Mouse (Mus musculus) T-cell, adult 2 months (primary cell): ENCODE results near the gene Borcs5.
A peak's percentile ranks its signal among the peaks of the same experiment; 100 is the strongest.
"Not testable (repeated sequence)": the region's sequence is repeated elsewhere in the genome, so short reads cannot be mapped to it uniquely, and the experiment has no call there.

Experiments
- DNase-seq: peaks from one replicate; pipeline ENCODE4 v3.0.0; 2022; ENCODE audit warnings: low spot score

Borcs5 gene

GRCm38 (mm10) chr6:134673712-134674111 is 34.4 kb downstream of the Borcs5 start:
- DNase-seq = not testable (repeated sequence)

GRCm38 (mm10) chr6:134677504-134677903 is 38.2 kb downstream of the Borcs5 start:
- no peak for DNase-seq

GRCm38 (mm10) chr6:134678037-134678436 is 38.7 kb downstream of the Borcs5 start:
- DNase-seq = no peak

- not testable (repeated sequence) for DNase-seq
Measured at GRCm38 (mm10) chr6:134679330-134679729, 40.0 kb downstream of the Borcs5 start.

GRCm38 (mm10) chr6:134684354-134684915 is 45.1 kb downstream of the Borcs5 start:
- no peak for DNase-seq

- DNase-seq = no peak
Measured at GRCm38 (mm10) chr6:134685040-134685439, 45.7 kb downstream of the Borcs5 start.

GRCm38 (mm10) chr6:134685515-134685914 is 46.2 kb downstream of the Borcs5 start:
- DNase-seq = no peak

GRCm38 (mm10) chr6:134694498-134694897 is 55.2 kb downstream of the Borcs5 start:
- DNase-seq = no peak

- DNase-seq = no peak
Measured at GRCm38 (mm10) chr6:134694988-134695387, 55.7 kb downstream of the Borcs5 start.

- DNase-seq = no peak
Measured at GRCm38 (mm10) chr6:134695625-134696024, 56.3 kb downstream of the Borcs5 start.

- no peak for DNase-seq
Measured at GRCm38 (mm10) chr6:134696146-134696545, 56.8 kb downstream of the Borcs5 start.

- DNase-seq = no peak
Measured at GRCm38 (mm10) chr6:134696554-134696953, 57.2 kb downstream of the Borcs5 start.

GRCm38 (mm10) chr6:134698243-134698642 is 58.9 kb downstream of the Borcs5 start:
- no peak for DNase-seq

GRCm38 (mm10) chr6:134700451-134701210 is 61.3 kb downstream of the Borcs5 start:
- DNase-seq = peak; percentile 69

- DNase-seq = no peak
Measured at GRCm38 (mm10) chr6:134701211-134701602, 61.9 kb downstream of the Borcs5 start.

GRCm38 (mm10) chr6:134702184-134702583 is 62.9 kb downstream of the Borcs5 start:
- no peak for DNase-seq

GRCm38 (mm10) chr6:134703053-134703690 is 63.9 kb downstream of the Borcs5 start:
- no peak for DNase-seq

GRCm38 (mm10) chr6:134706467-134706866 is 67.2 kb downstream of the Borcs5 start:
- no peak for DNase-seq

GRCm38 (mm10) chr6:134710020-134710419 is 70.7 kb downstream of the Borcs5 start:
- no peak for DNase-seq

GRCm38 (mm10) chr6:134713321-134713720 is 74.0 kb downstream of the Borcs5 start:
- DNase-seq = no peak

GRCm38 (mm10) chr6:134713897-134714296 is 74.6 kb downstream of the Borcs5 start:
- DNase-seq = no peak

- no peak for DNase-seq
Measured at GRCm38 (mm10) chr6:134716168-134716587, 76.9 kb downstream of the Borcs5 start.
